Mouse (Mus musculus) liver, adult 2 months (tissue): Measurements from ENCODE around the gene Slc7a1. TPM values are rescaled to one million over a fixed set of nuclear protein-coding genes. Genes with fewer than 3 reads are reported as not detected.
A peak's percentile ranks its signal among the peaks of the same experiment; 100 is the strongest.

Experiments
- DNase-seq: peaks from one replicate; pipeline ENCODE4 v3.0.0-alpha.2; 2011; ENCODE audit warnings: low read depth, low spot score; ENCODE audit errors: extremely low read depth
- H3K27ac ChIP-seq: fragments of 200-500 bp; replicated peaks from 2 replicates; pipeline ENCODE4 v1.5.1; 2012; ENCODE audit warnings: low read depth, mild to moderate bottlenecking, control low read depth, inconsistent platforms, low read length; ENCODE audit not compliant: insufficient read depth
- H3K27me3 ChIP-seq: fragments of 200-500 bp; 2 replicates; pipeline ENCODE4 v1.6.1; 2012; ENCODE audit warnings: mild to moderate bottlenecking, moderate library complexity, low read length, inconsistent platforms; ENCODE audit not compliant: control insufficient read depth, insufficient read depth
- H3K36me3 ChIP-seq: fragments of 200-500 bp; 2 replicates; pipeline ENCODE4 v1.6.1; 2012; ENCODE audit warnings: low read length, inconsistent platforms; ENCODE audit not compliant: control insufficient read depth, insufficient read depth
- H3K4me1 ChIP-seq: fragments of 200-500 bp; 2 replicates; pipeline ENCODE4 v1.6.1; 2011; ENCODE audit warnings: low read length; ENCODE audit not compliant: control insufficient read depth, insufficient read depth
- H3K4me3 ChIP-seq: fragments of 200-500 bp; 2 replicates; pipeline ENCODE4 v1.5.1; 2011; ENCODE audit warnings: low read depth, mild to moderate bottlenecking, control low read depth, low read length, moderate library complexity; ENCODE audit not compliant: insufficient read depth
- H3K79me2 ChIP-seq: fragments of 200-500 bp; 2 replicates; pipeline ENCODE4 v1.6.1; 2012; ENCODE audit warnings: inconsistent platforms, mild to moderate bottlenecking, low read length, moderate library complexity; ENCODE audit not compliant: control insufficient read depth, insufficient read depth
- H3K9ac ChIP-seq: fragments of 200-500 bp; 2 replicates; pipeline ENCODE4 v1.6.1; 2012; ENCODE audit warnings: low read depth, mild to moderate bottlenecking, control low read depth, inconsistent platforms, low read length
- CTCF ChIP-seq: fragments of 200-500 bp; IDR thresholded peaks from 2 replicates; pipeline ENCODE4 v1.5.1; 2011; ENCODE audit warnings: low read depth, low read length, control low read depth
- POLR2A ChIP-seq: fragments of 200-500 bp; IDR thresholded peaks from 2 replicates; pipeline ENCODE4 v1.6.1; 2011; ENCODE audit warnings: low read length, control low read depth; ENCODE audit not compliant: insufficient read depth; ENCODE audit errors: extremely low read depth
- whole genome bisulfite sequencing: fragments of 180-500 bp; shearing (Covaris S2); methylation state at CpG from one replicate; pipeline ENCODE4 v1.1.7; 2018; 5-methylcytosine and 5-hydroxymethylcytosine counted together
- polyA plus RNA-seq: library from polyadenylated mRNA; depleted of rRNA; stranded (reverse); fragments of >200 nt; gene quantifications from 2 replicates; pipeline ENCODE4 v1.2.3, GENCODE M21; 2012
- total RNA-seq: library from RNA; depleted of rRNA; stranded (reverse); fragments of >200 nt; gene quantifications from 2 replicates; pipeline ENCODE4 v1.2.3, GENCODE M21; 2014

Gene Slc7a1
- total and polyA plus RNA-seq, 2 experiments: 0.18 to 0.23 TPM

GRCm38 (mm10) chr5:148342061-148342741 is 57.5 kb downstream of the Slc7a1 start:
- H3K4me1 ChIP-seq: no peaks in the 10 kb centered on the region
- H3K27me3 ChIP-seq: no peaks in the 10 kb centered on the region
- 0 out of 2 replicates have a peak overlapping the region, but pooled peaks have one; percentile 26 for H3K9ac ChIP-seq
- peak overlapping the region; percentile 22 for H3K27ac ChIP-seq
- no peak for TF ChIP-seq POLR2A
- no peak for TF ChIP-seq CTCF
- H3K36me3 ChIP-seq: no peaks in the 10 kb centered on the region
- 63% methylated on average over 26 of the region's 26 CpGs for WGBS
- no peaks in the 10 kb centered on the region for H3K79me2 ChIP-seq
- peak overlapping the region; percentile 47 for H3K4me3 ChIP-seq
- DNase-seq: peak; percentile 25

- H3K4me1 ChIP-seq: no peaks in the 10 kb centered on the region
- H3K4me3 ChIP-seq: no peak overlapping the region
- DNase-seq: no peak
- H3K36me3 ChIP-seq: no peaks in the 10 kb centered on the region
- TF ChIP-seq CTCF (no peak), POLR2A (no peak)
- H3K9ac ChIP-seq: no peak overlapping the region
- no peak overlapping the region for H3K27ac ChIP-seq
- H3K27me3 ChIP-seq: no peaks in the 10 kb centered on the region
- no peaks in the 10 kb centered on the region for H3K79me2 ChIP-seq
- WGBS: 87% methylated on average over 5 of the region's 5 CpGs
These were observed 60.6 kb downstream of the Slc7a1 start for GRCm38 (mm10) chr5:148339126-148339525.

- Histone ChIP-seq H3K36me3 (no peaks in the 10 kb centered on the region), H3K4me1 (no peaks in the 10 kb centered on the region), H3K79me2 (no peaks in the 10 kb centered on the region), H3K9ac (no peak overlapping the region), H3K27me3 (no peaks in the 10 kb centered on the region), H3K4me3 (no peak overlapping the region), H3K27ac (no peak overlapping the region)
- TF ChIP-seq CTCF (peak; percentile 91), POLR2A (no peak)
- 24% methylated on average over 8 of the region's 8 CpGs for WGBS
- DNase-seq: peak; percentile 28
These were observed 67.1 kb downstream of the Slc7a1 start for GRCm38 (mm10) chr5:148332622-148332974.

- Histone ChIP-seq H3K27me3 (no peaks in the 10 kb centered on the region), H3K4me1 (no peaks in the 10 kb centered on the region), H3K9ac (no peak overlapping the region), H3K36me3 (no peaks in the 10 kb centered on the region), H3K79me2 (no peaks in the 10 kb centered on the region), H3K27ac (no peak overlapping the region), H3K4me3 (no peak overlapping the region)
- TF ChIP-seq CTCF: no peak
- no peak for TF ChIP-seq POLR2A
- no peak for DNase-seq
- 87% methylated on average over 18 of the region's 18 CpGs for WGBS
These were observed 67.6 kb downstream of the Slc7a1 start for GRCm38 (mm10) chr5:148331926-148332621.

- H3K79me2 ChIP-seq: no peaks in the 10 kb centered on the region
- no peaks in the 10 kb centered on the region for H3K36me3 ChIP-seq
- no peak overlapping the region for H3K27ac ChIP-seq
- WGBS: 92% methylated on average over 11 of the region's 11 CpGs
- no peak for DNase-seq
- H3K4me3 ChIP-seq: no peak overlapping the region
- H3K4me1 ChIP-seq: no peaks in the 10 kb centered on the region
- H3K27me3 ChIP-seq: no peaks in the 10 kb centered on the region
- H3K9ac ChIP-seq: no peak overlapping the region
- TF ChIP-seq CTCF: no peak
- no peak for TF ChIP-seq POLR2A
These were observed 68.4 kb downstream of the Slc7a1 start for GRCm38 (mm10) chr5:148331229-148331776.
